Mouse (Mus musculus): ENCODE data around the gene BC035044.

BC035044 gene

GRCm38 (mm10) chr6:128837454-128838341 is 53.2 kb downstream of the BC035044 start:
- in situ Hi-C loops (cut with MboI, MseI) = loop anchor here (5.0 to 25.0 kb wide), 3 partner anchors 35 to 1900 kb away; partner anchors contain the start of genes D6Wsu163e (in 1 of the 2) and Rad51ap1 (in 1 of the 2)

- in situ Hi-C loops (cut with MboI, MseI) = loop anchor here (5.0 to 25.0 kb wide), 3 partner anchors 35 to 1900 kb away; partner anchors contain the start of genes D6Wsu163e (in 1 of the 2) and Rad51ap1 (in 1 of the 2)
Observed at GRCm38 (mm10) chr6:128836955-128837334, 54.0 kb downstream of the BC035044 start.

GRCm38 (mm10) chr6:128836191-128836954 is 54.6 kb downstream of the BC035044 start:
- in situ Hi-C loops (cut with MboI, MseI) = loop anchor here (5.0 to 25.0 kb wide), 3 partner anchors 34 to 1899 kb away; partner anchors contain the start of genes D6Wsu163e (in 1 of the 2) and Rad51ap1 (in 1 of the 2)

- in situ Hi-C loops (cut with MboI, MseI) = loop anchor here (5.0 to 25.0 kb wide), 3 partner anchors 33 to 1898 kb away; partner anchors contain the start of genes D6Wsu163e (in 1 of the 2) and Rad51ap1 (in 1 of the 2)
Observed at GRCm38 (mm10) chr6:128835571-128835970, 55.4 kb downstream of the BC035044 start.

GRCm38 (mm10) chr6:128833046-128833445 is 57.9 kb downstream of the BC035044 start:
- in situ Hi-C loops (cut with MboI, MseI) = loop anchor here in 1 of 2 experiments (25.0 kb wide), 2 partner anchors 1571 to 1896 kb away; partner anchors contain the start of genes D6Wsu163e and Rad51ap1

GRCm38 (mm10) chr6:128829837-128830236 is 61.1 kb downstream of the BC035044 start:
- in situ Hi-C loops (cut with MboI, MseI) = loop anchor here in 1 of 2 experiments (25.0 kb wide), 2 partner anchors 1568 to 1893 kb away; partner anchors contain the start of genes D6Wsu163e and Rad51ap1

GRCm38 (mm10) chr6:128826781-128827180 is 64.1 kb downstream of the BC035044 start:
- in situ Hi-C loops (cut with MboI, MseI) = loop anchor here in 1 of 2 experiments (25.0 kb wide), 2 partner anchors 1564 to 1889 kb away; partner anchors contain the start of genes D6Wsu163e and Rad51ap1

- in situ Hi-C loops (cut with MboI, MseI) = loop anchor here in 1 of 2 experiments (25.0 kb wide), 2 partner anchors 1564 to 1889 kb away; partner anchors contain the start of genes D6Wsu163e and Rad51ap1
Observed at GRCm38 (mm10) chr6:128826132-128826531, 64.8 kb downstream of the BC035044 start, which contains the start of the genes Gm44511 and Klrb1b. TSS of gene Gm44511 (minus strand) at chr6:128826315. TSS of gene Klrb1b (minus strand) at chr6:128826331.

GRCm38 (mm10) chr6:128818083-128818802 is 72.7 kb downstream of the BC035044 start:
- in situ Hi-C loops (cut with MboI, MseI) = no loop called here

GRCm38 (mm10) chr6:128808532-128808931 is 82.4 kb downstream of the BC035044 start:
- in situ Hi-C loops (cut with MboI, MseI) = loop anchor here in 1 of 2 experiments (5.0 kb wide), 1 partner anchor 34 kb away; no protein-coding TSS in a partner anchor

- in situ Hi-C loops (cut with MboI, MseI) = loop anchor here in 1 of 2 experiments (5.0 kb wide), 1 partner anchor 35 kb away; no protein-coding TSS in a partner anchor
Observed at GRCm38 (mm10) chr6:128807021-128807420, 83.9 kb downstream of the BC035044 start.

- in situ Hi-C loops (cut with MboI, MseI) = loop anchor here (5.0 kb wide), 2 partner anchors 32 to 37 kb away; no protein-coding TSS in a partner anchor
Observed at GRCm38 (mm10) chr6:128804823-128805640, 85.9 kb downstream of the BC035044 start.

- in situ Hi-C loops (cut with MboI, MseI) = loop anchor here in 1 of 2 experiments (5.0 kb wide), 1 partner anchor 34 kb away; no protein-coding TSS in a partner anchor
Observed at GRCm38 (mm10) chr6:128802999-128803857, 87.7 kb downstream of the BC035044 start.

GRCm38 (mm10) chr6:128802557-128802956 is 88.4 kb downstream of the BC035044 start:
- in situ Hi-C loops (cut with MboI, MseI) = loop anchor here in 1 of 2 experiments (5.0 kb wide), 1 partner anchor 35 kb away; no protein-coding TSS in a partner anchor

GRCm38 (mm10) chr6:128800696-128801095 is 90.2 kb downstream of the BC035044 start:
- in situ Hi-C loops (cut with MboI, MseI) = loop anchor here in 1 of 2 experiments (5.0 kb wide), 1 partner anchor 37 kb away; no protein-coding TSS in a partner anchor

GRCm38 (mm10) chr6:128799896-128800270 is 91.0 kb downstream of the BC035044 start:
- in situ Hi-C loops (cut with MboI, MseI) = loop anchor here (5.0 kb wide), 2 partner anchors 37 to 38 kb away; no protein-coding TSS in a partner anchor

GRCm38 (mm10) chr6:128799144-128799895 is 91.6 kb downstream of the BC035044 start:
- in situ Hi-C loops (cut with MboI, MseI) = loop anchor here (5.0 kb wide), 1 partner anchor 37 kb away; no protein-coding TSS in a partner anchor
